Mouse (Mus musculus) stomach, postnatal 0 days (tissue): ENCODE measurements around the gene Cenpm. TPM values are rescaled to one million over a fixed set of nuclear protein-coding genes. Genes with fewer than 3 reads are reported as not detected.
A peak's percentile ranks its signal among the peaks of the same experiment; 100 is the strongest.

ENCODE experiments used
- ATAC-seq: fragments of 200-750 bp; cut with Nextera tagmentation; 2 replicates; pipeline ENCODE4 v1.8.0; 2017; ENCODE audit not compliant: low FRiP score, low TSS enrichment
- DNase-seq: peaks from one replicate; pipeline ENCODE4 v3.0.0-alpha.2; 2016; ENCODE audit warnings: low spot score
- H3K27ac ChIP-seq: fragments of 300-500 bp; sonication (generic); replicated peaks from 2 replicates; pipeline ENCODE4 v1.5.1; 2014; ENCODE audit warnings: mild to moderate bottlenecking, control low read depth
- H3K27me3 ChIP-seq: fragments of 300-500 bp; sonication (generic); 2 replicates; pipeline ENCODE4 v1.6.1; 2014; ENCODE audit warnings: low read length; ENCODE audit not compliant: control insufficient read depth, insufficient read depth
- H3K36me3 ChIP-seq: fragments of 300-500 bp; sonication (generic); 2 replicates; pipeline ENCODE4 v1.6.1; 2014; ENCODE audit warnings: low read length, mixed read lengths; ENCODE audit not compliant: control insufficient read depth, insufficient read depth
- H3K4me1 ChIP-seq: fragments of 300-500 bp; sonication (generic); replicated peaks from 2 replicates; pipeline ENCODE4 v1.6.1; 2014; ENCODE audit warnings: antibody characterized with exemption; ENCODE audit not compliant: control insufficient read depth, insufficient read depth
- H3K4me2 ChIP-seq: fragments of 300-500 bp; sonication (generic); replicated peaks from 2 replicates; pipeline ENCODE4 v1.6.1; 2014; ENCODE audit warnings: low read depth, mild to moderate bottlenecking, control low read depth, moderate library complexity
- H3K4me3 ChIP-seq: fragments of 300-500 bp; sonication (generic); 2 replicates; pipeline ENCODE4 v1.5.1; 2014; ENCODE audit warnings: low read depth, low read length, control low read depth
- H3K9ac ChIP-seq: fragments of 300-500 bp; sonication (generic); 2 replicates; pipeline ENCODE4 v1.6.1; 2014; ENCODE audit warnings: mild to moderate bottlenecking, low read length, control low read depth, mixed read lengths
- H3K9me3 ChIP-seq: fragments of 300-500 bp; sonication (generic); 2 replicates; pipeline ENCODE4 v1.6.1; 2016; ENCODE audit warnings: low read length; ENCODE audit not compliant: control insufficient read depth
- CTCF ChIP-seq: IDR thresholded peaks from 2 replicates; pipeline ENCODE4 v1.5.1; 2016; ENCODE audit warnings: antibody characterized with exemption, low read depth, mild to moderate bottlenecking, moderate library complexity
- EP300 ChIP-seq: optimal IDR thresholded peaks from 2 replicates; pipeline ENCODE3; 2016; ENCODE audit warnings: antibody characterized with exemption
- WGBS: fragments of 180-500 bp; shearing (Covaris S2); extraction: QIAGEN DNeasy Blood & Tissue Kit; methylation state at CpG from one replicate; pipeline ENCODE4 v1.1.7; 2014; 5-methylcytosine and 5-hydroxymethylcytosine counted together
- polyA plus RNA-seq: library from polyadenylated mRNA; unstranded; fragments of >200 nt; fragmentation: Nextera tagmentation; extraction: Ambion mirVana; gene quantifications from 2 replicates; pipeline ENCODE4 v1.2.1, GENCODE M21; 2015

The Cenpm gene
- polyA plus RNA-seq, 1 experiment from 2014 or later: 27.0 TPM

DNA sequence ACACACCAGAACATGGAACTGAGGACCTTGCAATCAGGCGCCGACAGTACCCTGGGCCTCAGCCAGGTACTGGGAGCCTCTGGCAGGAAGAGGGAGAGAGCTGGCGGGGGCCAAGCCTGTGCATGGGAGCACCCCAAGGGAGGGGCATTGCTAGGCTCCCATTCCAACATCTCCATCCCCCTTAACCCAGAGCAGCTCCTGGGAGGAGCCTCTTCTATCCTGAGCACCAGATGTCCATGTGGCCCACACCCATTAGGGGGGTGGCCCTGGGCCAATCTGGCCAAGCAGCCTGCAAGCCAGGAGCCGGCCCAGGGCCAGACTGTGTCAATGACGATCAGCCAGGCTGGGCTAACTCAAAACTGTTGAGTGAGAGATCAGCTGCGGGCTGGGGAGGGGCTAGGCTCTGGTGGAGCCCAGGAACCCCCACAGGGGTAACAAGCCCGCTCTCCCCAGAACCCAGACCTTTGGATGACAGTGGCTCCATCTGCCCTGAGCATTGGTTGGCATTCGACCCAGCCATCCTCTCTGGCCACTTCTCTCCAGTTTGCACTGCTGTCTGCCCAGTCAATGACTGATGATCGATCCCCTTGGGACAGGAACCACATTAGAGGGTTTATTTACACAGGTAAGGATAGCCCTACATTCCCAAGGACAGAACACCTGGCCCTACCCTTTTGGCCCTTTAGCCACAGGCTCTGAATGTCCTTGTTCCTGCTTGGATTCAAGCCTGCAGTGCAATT lies 38.0 kb downstream of the Cenpm start:
- WGBS: 43% methylated on average over 9 of the region's 9 CpGs
- Histone ChIP-seq H3K4me2 (no peak overlapping the region), H3K9ac (no peak overlapping the region), H3K9me3 (no peaks in the 10 kb centered on the region), H3K4me3 (no peak overlapping the region), H3K4me1 (peaks cover 5% of the 10 kb centered on the region; the same call in 1 of the 2 replicates), H3K27me3 (peaks cover 4% of the 10 kb centered on the region; the same call in 1 of the 2 replicates), H3K36me3 (peaks cover 30% of the 10 kb centered on the region), H3K27ac (no peak overlapping the region)
- peak; percentile 46 for DNase-seq
- ATAC-seq: peak; percentile 63
- TF ChIP-seq EP300 (no peak), CTCF (no peak)

GRCm38 (mm10) chr15:82204680-82205371 lies 39.7 kb downstream of the Cenpm start:
- H3K9me3 ChIP-seq: no peaks in the 10 kb centered on the region
- H3K27ac ChIP-seq: no peak overlapping the region
- no peak overlapping the region for H3K4me2 ChIP-seq
- H3K4me1 ChIP-seq: peaks cover 5% of the 10 kb centered on the region; the same call in 1 of the 2 replicates
- H3K36me3 ChIP-seq: peaks cover 38% of the 10 kb centered on the region
- ATAC-seq (no peak), DNase-seq (no peak)
- 67% methylated on average over 9 of the region's 10 CpGs for WGBS
- H3K9ac ChIP-seq: no peak overlapping the region
- TF ChIP-seq EP300: no peak
- TF ChIP-seq CTCF: no peak
- H3K4me3 ChIP-seq: no peak overlapping the region
- no peaks in the 10 kb centered on the region for H3K27me3 ChIP-seq

- peaks cover 47% of the 10 kb centered on the region for H3K36me3 ChIP-seq
- WGBS: 87% methylated on average over 20 of the region's 20 CpGs
- no peak overlapping the region for H3K4me3 ChIP-seq
- no peak for DNase-seq
- H3K9me3 ChIP-seq: no peaks in the 10 kb centered on the region
- TF ChIP-seq EP300: no peak
- no peak for TF ChIP-seq CTCF
- H3K27me3 ChIP-seq: no peaks in the 10 kb centered on the region
- H3K27ac ChIP-seq: no peak overlapping the region
- no peak for ATAC-seq
- H3K4me2 ChIP-seq: no peak overlapping the region
- H3K4me1 ChIP-seq: peaks cover 5% of the 10 kb centered on the region; the same call in 1 of the 2 replicates
- H3K9ac ChIP-seq: no peak overlapping the region
Observed at GRCm38 (mm10) chr15:82203611-82204351, 40.8 kb downstream of the Cenpm start.

GRCm38 (mm10) chr15:82203090-82203489 lies 41.5 kb downstream of the Cenpm start:
- H3K9me3 ChIP-seq: no peaks in the 10 kb centered on the region
- no peak for ATAC-seq
- 87% methylated on average over 10 of the region's 10 CpGs for WGBS
- peaks cover 5% of the 10 kb centered on the region; the same call in 1 of the 2 replicates for H3K4me1 ChIP-seq
- TF ChIP-seq EP300: no peak
- no peak for TF ChIP-seq CTCF
- no peak overlapping the region for H3K4me2 ChIP-seq
- peak; percentile 33 for DNase-seq
- H3K27me3 ChIP-seq: no peaks in the 10 kb centered on the region
- peaks cover 54% of the 10 kb centered on the region for H3K36me3 ChIP-seq
- no peak overlapping the region for H3K27ac ChIP-seq
- no peak overlapping the region for H3K4me3 ChIP-seq
- no peak overlapping the region for H3K9ac ChIP-seq

- Histone ChIP-seq H3K4me1 (peaks cover 5% of the 10 kb centered on the region; the same call in 1 of the 2 replicates), H3K36me3 (peaks cover 63% of the 10 kb centered on the region), H3K9me3 (no peaks in the 10 kb centered on the region), H3K4me3 (no peak overlapping the region), H3K27ac (no peak overlapping the region), H3K9ac (no peak overlapping the region), H3K27me3 (no peaks in the 10 kb centered on the region), H3K4me2 (no peak overlapping the region)
- DNase-seq: no peak
- WGBS: 94% methylated on average over 6 of the region's 6 CpGs
- no peak for TF ChIP-seq CTCF
- ATAC-seq: no peak
Observed at GRCm38 (mm10) chr15:82202086-82202485, 42.5 kb downstream of the Cenpm start.
